Mouse (Mus musculus): ENCODE measurements around the gene Mybbp1a. TPM values are rescaled to one million over a fixed set of nuclear protein-coding genes. Genes with fewer than 3 reads are reported as not detected.

Mybbp1a gene
- total and polyA plus RNA-seq, 3 experiments, result 174 to 816 (median 245) TPM

GRCm38 (mm10) chr11:72494046-72494988 is 53.2 kb downstream of the Mybbp1a start:
- no peaks in the 10 kb centered on the region for H3K36me3 ChIP-seq (replicated peaks in 1 of 2; ENCODE audit: control insufficient read depth in 1 of 2, insufficient read depth in 1 of 2, low read length in 1 of 2)
- DNase-seq (ENCODE audit: extremely low read depth), result peak; percentile 26
- 0 out of 4 replicates have a peak, but pooled peaks cover 0 to 3% of the 10 kb centered on the region in 2 experiments for H3K4me1 ChIP-seq (ENCODE audit: control insufficient read depth in 1 of 2, insufficient read depth in 2 of 2)
- no peaks in the 10 kb centered on the region for H3K79me2 ChIP-seq (replicated peaks; ENCODE audit: control insufficient read depth, extremely low read depth, insufficient read depth, poor library complexity, severe bottlenecking)
- H3K9me3 ChIP-seq (replicated peaks; ENCODE audit: low read length), result peaks cover 5% of the 10 kb centered on the region
- TF ChIP-seq PAX5 (IDR thresholded peaks at IDR 0.05; ENCODE audit: low read length), result no peak
- no peak for TF ChIP-seq RAD21 (IDR thresholded peaks at IDR 0.05; ENCODE audit: low read depth, low read length)
- TF ChIP-seq MXI1 (IDR thresholded peaks at IDR 0.05; ENCODE audit: low read depth, low read length), result no peak
- no peak for TF ChIP-seq JUN (IDR thresholded peaks at IDR 0.05; ENCODE audit: insufficient read depth, low read depth, low read length)
- no peak for TF ChIP-seq ZNF384 (IDR thresholded peaks at IDR 0.05; ENCODE audit: low read depth, low read length)
- TF ChIP-seq KAT2A (IDR thresholded peaks at IDR 0.05; ENCODE audit: insufficient replicate concordance, low read length), result no peak
- TF ChIP-seq USF2 (conservative IDR thresholded peaks at IDR 0.05; ENCODE audit: low read depth, low read length), result no peak
- TF ChIP-seq ZC3H11A (IDR thresholded peaks at IDR 0.05; ENCODE audit: low read depth, low read length), result no peak
- in situ Hi-C loops (cut with MboI; ENCODE audit: low pct_ligation_motif_present, low pct_unique_long_range_greater_than_20kb, low sequenced_read_pairs) (no loop called here), dilution Hi-C loops (cut with MboI; ENCODE audit: extremely low pct_ligation_motif_present, extremely low pct_unique_long_range_greater_than_20kb, low sequenced_read_pairs) (no loop called here)
- H3K27me3 ChIP-seq (replicated peaks), result peaks cover 69% of the 10 kb centered on the region
- H3K4me3 ChIP-seq (replicated peaks in 1 of 3; ENCODE audit: low read depth in 2 of 3, low read length in 2 of 3, poor library complexity in 1 of 3), result no peak overlapping the region
- H3K9ac ChIP-seq (ENCODE audit: insufficient read depth, low read depth), result no peak overlapping the region
- H3K4me2 ChIP-seq (ENCODE audit: insufficient read depth, low read depth, poor library complexity, severe bottlenecking), result no peak overlapping the region
- H3K27ac ChIP-seq (ENCODE audit: insufficient read depth, low read depth), result no peak overlapping the region

DNA sequence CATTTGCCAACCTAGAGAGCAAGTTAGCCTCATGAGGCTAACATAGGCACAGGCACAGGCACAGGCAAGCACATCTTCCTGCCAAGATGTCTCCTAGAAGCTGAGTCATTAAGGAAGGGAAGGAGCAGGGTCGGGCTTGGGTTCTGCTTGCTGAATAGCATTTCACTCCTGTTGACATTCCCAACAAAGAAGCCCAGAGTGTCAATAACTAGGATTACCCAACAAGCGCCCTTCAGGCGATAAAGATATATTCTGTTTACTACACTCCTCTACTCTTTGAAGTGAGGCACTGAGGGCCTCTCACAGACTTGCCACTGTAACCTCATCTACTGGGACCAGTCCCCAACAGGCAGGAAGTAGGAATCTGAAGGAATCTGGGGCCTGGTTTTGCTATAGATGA is 54.9 kb downstream of the Mybbp1a start:
- Histone ChIP-seq H3K36me3 (replicated peaks in 1 of 2; ENCODE audit: control insufficient read depth in 1 of 2, insufficient read depth in 1 of 2, low read length in 1 of 2) (no peaks in the 10 kb centered on the region), H3K4me3 (replicated peaks in 1 of 3; ENCODE audit: low read depth in 2 of 3, low read length in 2 of 3, poor library complexity in 1 of 3) (no peak overlapping the region)
- dilution Hi-C loops (cut with MboI; ENCODE audit: extremely low pct_ligation_motif_present, extremely low pct_unique_long_range_greater_than_20kb, low sequenced_read_pairs), result no loop called here

GRCm38 (mm10) chr11:72496775-72497174 is 55.6 kb downstream of the Mybbp1a start:
- dilution Hi-C loops (cut with MboI; ENCODE audit: extremely low pct_ligation_motif_present, extremely low pct_unique_long_range_greater_than_20kb, low sequenced_read_pairs), result no loop called here
- TF ChIP-seq NRF1 (IDR thresholded peaks at IDR 0.05; ENCODE audit: low read depth, low read length), result no peak
- TF ChIP-seq RAD21 (IDR thresholded peaks at IDR 0.05; ENCODE audit: low read depth, low read length), result no peak
- TF ChIP-seq USF2 (conservative IDR thresholded peaks at IDR 0.05; ENCODE audit: low read depth, low read length), result no peak
- TF ChIP-seq MAFK (IDR thresholded peaks at IDR 0.05; ENCODE audit: insufficient replicate concordance, low read length), result no peak
- TF ChIP-seq E2F4 (IDR thresholded peaks at IDR 0.05; ENCODE audit: insufficient replicate concordance, low read depth, low read length), result no peak
- TF ChIP-seq NELFE (IDR thresholded peaks at IDR 0.05; ENCODE audit: low read depth, low read length), result no peak
- no peak for TF ChIP-seq IRF4 (IDR thresholded peaks at IDR 0.05; ENCODE audit: low read depth, low read length)
- no peak for TF ChIP-seq PAX5 (IDR thresholded peaks at IDR 0.05; ENCODE audit: low read length)
- no peak for TF ChIP-seq GABPA (IDR thresholded peaks at IDR 0.05; ENCODE audit: insufficient replicate concordance, low read depth, low read length)
- no peak for TF ChIP-seq BHLHE40 (IDR thresholded peaks at IDR 0.05; ENCODE audit: low read depth, low read length)
- no peak for TF ChIP-seq MXI1 (IDR thresholded peaks at IDR 0.05; ENCODE audit: low read depth, low read length)
- TF ChIP-seq MEF2A (IDR thresholded peaks at IDR 0.05; ENCODE audit: borderline replicate concordance, low read depth, low read length), result no peak
- TF ChIP-seq ZNF384 (IDR thresholded peaks at IDR 0.05; ENCODE audit: low read depth, low read length), result no peak
- Histone ChIP-seq H3K9ac (ENCODE audit: insufficient read depth, low read depth) (no peak overlapping the region), H3K9me3 (replicated peaks; ENCODE audit: low read length) (no peaks in the 10 kb centered on the region), H3K79me2 (replicated peaks; ENCODE audit: control insufficient read depth, extremely low read depth, insufficient read depth, poor library complexity, severe bottlenecking) (no peaks in the 10 kb centered on the region), H3K4me3 (replicated peaks in 1 of 3; ENCODE audit: low read depth in 2 of 3, low read length in 2 of 3, poor library complexity in 1 of 3) (no peak overlapping the region), H3K27me3 (replicated peaks) (peaks cover 54% of the 10 kb centered on the region), H3K4me2 (ENCODE audit: insufficient read depth, low read depth, poor library complexity, severe bottlenecking) (no peak overlapping the region), H3K27ac (ENCODE audit: insufficient read depth, low read depth) (no peak overlapping the region), H3K4me1 (ENCODE audit: control insufficient read depth in 1 of 2, insufficient read depth in 2 of 2) (peaks cover 0 to 19% of the 10 kb centered on the region in 2 experiments; a peak in 2 of 4 replicates), H3K36me3 (replicated peaks in 1 of 2; ENCODE audit: control insufficient read depth in 1 of 2, insufficient read depth in 1 of 2, low read length in 1 of 2) (no peaks in the 10 kb centered on the region)
- in situ Hi-C loops (cut with MboI; ENCODE audit: low pct_ligation_motif_present, low pct_unique_long_range_greater_than_20kb, low sequenced_read_pairs), result no loop called here
- no peak for DNase-seq (ENCODE audit: extremely low read depth)

More for the DNA sequence above, 54.9 kb downstream of the Mybbp1a start:
- Histone ChIP-seq H3K4me2 (ENCODE audit: insufficient read depth, low read depth, poor library complexity, severe bottlenecking) (no peak overlapping the region), H3K79me2 (replicated peaks; ENCODE audit: control insufficient read depth, extremely low read depth, insufficient read depth, poor library complexity, severe bottlenecking) (no peaks in the 10 kb centered on the region), H3K4me1 (ENCODE audit: control insufficient read depth in 1 of 2, insufficient read depth in 2 of 2) (peaks cover 2 to 11% of the 10 kb centered on the region in 2 experiments; a peak in 2 of 4 replicates), H3K27me3 (replicated peaks) (peaks cover 56% of the 10 kb centered on the region), H3K9ac (ENCODE audit: insufficient read depth, low read depth) (no peak overlapping the region), H3K27ac (ENCODE audit: insufficient read depth, low read depth) (no peak overlapping the region), H3K9me3 (replicated peaks; ENCODE audit: low read length) (no peaks in the 10 kb centered on the region)
- in situ Hi-C loops (cut with MboI; ENCODE audit: low pct_ligation_motif_present, low pct_unique_long_range_greater_than_20kb, low sequenced_read_pairs), result no loop called here
- TF ChIP-seq MEF2A (IDR thresholded peaks at IDR 0.05; ENCODE audit: borderline replicate concordance, low read depth, low read length), result no peak
- no peak for TF ChIP-seq POLR2A (IDR thresholded peaks at IDR 0.05; ENCODE audit: low read depth, low read length)
- TF ChIP-seq UBTF (IDR thresholded peaks at IDR 0.05; ENCODE audit: low read depth, low read length), result no peak
- no peak for DNase-seq (ENCODE audit: extremely low read depth)

Data from CH12.LX (cell line).